Mouse (Mus musculus) CH12.LX (cell line): ENCODE measurements at regions not wholly inside any gene's neighbourhood (a gene's known extent, or its start where the extent isn't known, plus 50 kb on each side); places are given as distances from the start of the nearest gene placed in this dataset.

Experiments
- DNase-seq: peaks from one replicate; pipeline ENCODE4 v3.0.0-alpha.2; 2013; ENCODE audit errors: extremely low read depth
- H3K27ac ChIP-seq: 2 replicates; pipeline ENCODE4 v1.5.1; 2012; ENCODE audit warnings: low read depth, mild to moderate bottlenecking, control low read depth, moderate library complexity; ENCODE audit not compliant: insufficient read depth
- H3K27me3 ChIP-seq: replicated peaks from 2 replicates; pipeline ENCODE3; 2012; ENCODE audit warnings: inconsistent platforms
- H3K36me3 ChIP-seq, 2 experiments: replicated peaks in 1 of 2; 2 replicates each; pipeline versions ENCODE3 to v1.6.1; 2012; ENCODE audit warnings: inconsistent platforms in 1 of 2, low read length in 1 of 2, mild to moderate bottlenecking in 1 of 2, mixed read lengths in 1 of 2, moderate library complexity in 1 of 2; ENCODE audit not compliant: control insufficient read depth in 1 of 2, insufficient read depth in 1 of 2
- H3K4me1 ChIP-seq, 2 experiments: 2 replicates each; pipeline ENCODE4 v1.6.1; 2012; ENCODE audit warnings: inconsistent platforms in 1 of 2, moderate library complexity in 1 of 2; ENCODE audit not compliant: insufficient read depth in 2 of 2, control insufficient read depth in 1 of 2
- H3K4me2 ChIP-seq: 2 replicates; pipeline ENCODE4 v1.6.1; 2012; ENCODE audit warnings: low read depth, mild to moderate bottlenecking, control low read depth; ENCODE audit not compliant: poor library complexity, insufficient read depth, severe bottlenecking
- H3K4me3 ChIP-seq, 3 experiments: fragments of 150-350 bp in 1 of 3; sonication (generic) in 1 of 3; replicated peaks in 1 of 3; 2 replicates each; pipeline versions ENCODE3 to v1.5.1; 2011 to 2012; ENCODE audit warnings: low read depth in 2 of 3, low read length in 2 of 3, mild to moderate bottlenecking in 2 of 3, moderate library complexity in 2 of 3, control low read depth in 1 of 3, improper control_type of control experiment in 1 of 3, inconsistent platforms in 1 of 3, mixed read lengths in 1 of 3; ENCODE audit not compliant: poor library complexity in 1 of 3
- H3K79me2 ChIP-seq: replicated peaks from 2 replicates; pipeline ENCODE4 v1.6.1; 2012; ENCODE audit warnings: mild to moderate bottlenecking, moderate library complexity; ENCODE audit not compliant: control insufficient read depth, poor library complexity, insufficient read depth, severe bottlenecking; ENCODE audit errors: extremely low read depth
- H3K9ac ChIP-seq: 2 replicates; pipeline ENCODE4 v1.6.1; 2012; ENCODE audit warnings: low read depth, mild to moderate bottlenecking, control low read depth, moderate library complexity; ENCODE audit not compliant: insufficient read depth
- H3K9me3 ChIP-seq: replicated peaks from 2 replicates; pipeline ENCODE3; 2012; ENCODE audit warnings: low read length, inconsistent platforms, mixed read lengths
- CHD1 ChIP-seq: IDR thresholded peaks from 2 replicates; pipeline ENCODE4 v1.6.1; 2012; ENCODE audit warnings: low read depth, low read length, improper control_type of control experiment, inconsistent platforms
- CTCF ChIP-seq, 2 experiments: IDR thresholded peaks in 1 of 2; conservative IDR thresholded peaks in 1 of 2; 2 replicates each; pipeline ENCODE4 v1.5.1; 2011 to 2012; ENCODE audit warnings: low read depth in 2 of 2, low read length in 2 of 2, improper control_type of control experiment in 1 of 2, inconsistent platforms in 1 of 2, mild to moderate bottlenecking in 1 of 2, moderate library complexity in 1 of 2
- ELF1 ChIP-seq: IDR thresholded peaks from 2 replicates; pipeline ENCODE4 v1.6.1; 2014; ENCODE audit warnings: low read depth, mild to moderate bottlenecking, inconsistent platforms, low read length, improper control_type of control experiment
- ETS1 ChIP-seq: conservative IDR thresholded peaks from 2 replicates; pipeline ENCODE4 v1.6.1; 2012; ENCODE audit warnings: low read depth, mild to moderate bottlenecking, inconsistent platforms, low read length, improper control_type of control experiment, moderate library complexity
- MAX ChIP-seq: IDR thresholded peaks from 2 replicates; pipeline ENCODE4 v1.6.1; 2011; ENCODE audit warnings: low read length, improper control_type of control experiment
- MEF2A ChIP-seq: IDR thresholded peaks from 2 replicates; pipeline ENCODE4 v1.6.1; 2014; ENCODE audit warnings: low read depth, mild to moderate bottlenecking, inconsistent platforms, low read length, improper control_type of control experiment, borderline replicate concordance
- MYC ChIP-seq: IDR thresholded peaks from 2 replicates; pipeline ENCODE4 v1.6.1; 2011; ENCODE audit warnings: low read depth, mild to moderate bottlenecking, improper control_type of control experiment, low read length
- NELFE ChIP-seq: IDR thresholded peaks from 2 replicates; pipeline ENCODE4 v1.6.1; 2011; ENCODE audit warnings: low read depth, low read length, improper control_type of control experiment
- NRF1 ChIP-seq: IDR thresholded peaks from 2 replicates; pipeline ENCODE4 v1.6.1; 2014; ENCODE audit warnings: low read depth, mild to moderate bottlenecking, inconsistent platforms, low read length, improper control_type of control experiment, moderate library complexity
- RAD21 ChIP-seq: IDR thresholded peaks from 2 replicates; pipeline ENCODE4 v1.6.1; 2011; ENCODE audit warnings: low read depth, mild to moderate bottlenecking, low read length, improper control_type of control experiment, moderate library complexity
- RCOR1 ChIP-seq: conservative IDR thresholded peaks from 2 replicates; pipeline ENCODE4 v1.6.1; 2012; ENCODE audit warnings: low read depth, mild to moderate bottlenecking, inconsistent platforms, low read length, improper control_type of control experiment
- TCF12 ChIP-seq: IDR thresholded peaks from 2 replicates; pipeline ENCODE4 v1.6.1; 2014; ENCODE audit warnings: low read depth, mild to moderate bottlenecking, inconsistent platforms, low read length, improper control_type of control experiment
- USF2 ChIP-seq: conservative IDR thresholded peaks from 2 replicates; pipeline ENCODE4 v1.6.1; 2011; ENCODE audit warnings: low read depth, low read length, improper control_type of control experiment
- ZC3H11A ChIP-seq: IDR thresholded peaks from 2 replicates; pipeline ENCODE4 v1.6.1; 2012; ENCODE audit warnings: low read depth, mild to moderate bottlenecking, inconsistent platforms, low read length, improper control_type of control experiment
- ZNF384 ChIP-seq: IDR thresholded peaks from 2 replicates; pipeline ENCODE4 v1.6.1; 2012; ENCODE audit warnings: low read depth, low read length, improper control_type of control experiment, inconsistent platforms
- dilution Hi-C: fragments of 300-500 bp; cut with MboI; formaldehyde crosslinking; loops from 2 replicates; pipeline ENCODE4 v1.14.3; 2020; ENCODE audit warnings: low sequenced_read_pairs; ENCODE audit not compliant: extremely low pct_unique_long_range_greater_than_20kb, extremely low pct_ligation_motif_present
- in situ Hi-C: fragments of 300-500 bp; cut with MboI; formaldehyde crosslinking; loops from 3 replicates; pipeline ENCODE4 v1.14.3; 2019; ENCODE audit warnings: low sequenced_read_pairs, low pct_ligation_motif_present, low pct_unique_long_range_greater_than_20kb, mixed read lengths

DNA sequence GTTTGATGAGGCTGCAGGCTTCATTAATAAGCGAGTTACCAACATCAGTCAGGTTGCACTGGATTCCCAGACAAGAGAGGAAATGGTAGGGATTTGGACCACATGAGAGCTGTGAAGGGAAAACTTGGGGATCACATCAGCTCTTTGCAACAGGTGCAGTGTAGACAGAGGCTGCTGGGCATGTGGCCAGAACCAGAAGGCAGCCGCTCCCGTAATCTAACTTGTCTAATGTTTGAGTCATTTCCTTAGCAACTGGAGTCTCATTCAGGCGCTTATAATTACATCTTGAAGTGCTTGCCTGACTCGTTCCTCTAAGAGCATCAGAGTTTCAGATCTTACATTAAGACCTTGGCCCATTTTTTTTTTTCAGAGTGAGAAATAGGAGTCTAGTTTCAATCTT lies 587.4 kb downstream of the Rapgef2 start:
- no peaks in the 10 kb centered on the region for H3K36me3 ChIP-seq
- no peak for DNase-seq
- in situ Hi-C loops (no loop called here), dilution Hi-C loops (no loop called here)
- no peak overlapping the region for H3K4me2 ChIP-seq
- no peaks in the 10 kb centered on the region for H3K27me3 ChIP-seq
- H3K4me1 ChIP-seq, result no peaks in the 10 kb centered on the region
- H3K27ac ChIP-seq, result no peak overlapping the region
- TF ChIP-seq USF2 (no peak), NRF1 (no peak), ELF1 (no peak), RAD21 (no peak), MYC (no peak), CTCF (conservative IDR thresholded peaks at IDR 0.05 in 1 of 2, IDR thresholded peaks at IDR 0.05 in 1 of 2; ENCODE audit: low read depth in 2 of 2, low read length in 2 of 2) (no peak), MEF2A (no peak), TCF12 (no peak), NELFE (no peak), MAX (no peak), ZC3H11A (no peak)
- H3K9ac ChIP-seq, result no peak overlapping the region
- H3K79me2 ChIP-seq, result no peaks in the 10 kb centered on the region
- no peak overlapping the region for H3K4me3 ChIP-seq
- H3K9me3 ChIP-seq, result peaks cover 14% of the 10 kb centered on the region

DNA sequence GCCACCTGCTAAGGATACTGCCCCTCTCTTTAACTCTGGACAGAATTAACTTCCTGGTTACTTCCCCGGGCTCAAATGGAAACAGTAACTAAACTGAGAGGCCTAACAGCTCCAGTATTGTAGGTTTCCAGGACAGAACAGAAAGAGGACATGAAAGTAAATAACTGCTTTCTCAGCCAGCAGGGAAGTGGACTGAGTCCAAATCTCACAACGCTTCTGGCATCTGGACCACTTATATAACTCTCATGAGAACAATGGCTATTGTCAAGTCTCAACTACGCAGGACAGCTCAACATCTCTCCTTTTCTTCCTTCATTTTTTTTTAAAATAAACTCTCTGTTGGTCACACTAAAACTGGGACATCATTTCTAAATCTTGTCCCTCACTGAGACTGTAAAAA lies 594.8 kb downstream of the Rapgef2 start:
- dilution Hi-C loops, result no loop called here
- Histone ChIP-seq H3K27me3 (no peaks in the 10 kb centered on the region), H3K4me1 (no peaks in the 10 kb centered on the region), H3K27ac (no peak overlapping the region), H3K36me3 (no peaks in the 10 kb centered on the region), H3K9ac (no peak overlapping the region), H3K4me3 (no peak overlapping the region), H3K4me2 (no peak overlapping the region), H3K79me2 (no peaks in the 10 kb centered on the region), H3K9me3 (peaks cover 29% of the 10 kb centered on the region)
- in situ Hi-C loops, result no loop called here
- no peak for DNase-seq
- no peak for TF ChIP-seq RCOR1

DNA sequence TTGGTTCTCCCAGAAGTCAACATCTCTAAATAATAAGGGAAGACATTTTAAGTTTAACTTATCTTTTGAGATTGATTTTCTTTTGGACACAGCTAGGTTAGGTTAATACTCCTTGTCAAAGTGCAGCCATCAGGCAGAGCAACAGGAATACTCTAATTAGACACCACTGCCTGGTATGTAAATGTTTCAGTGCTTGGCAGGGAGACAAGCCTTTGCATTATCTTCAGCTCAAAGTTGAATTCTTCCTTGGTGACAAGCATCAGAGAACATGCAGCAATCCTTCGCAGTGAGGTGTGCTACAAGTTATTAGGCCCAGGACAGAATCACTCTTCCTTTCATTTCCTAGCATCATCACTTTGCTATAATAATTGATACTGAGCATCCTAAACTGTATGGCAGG lies 608.7 kb downstream of the Rapgef2 start:
- no peak overlapping the region for H3K4me3 ChIP-seq
- no peaks in the 10 kb centered on the region for H3K4me1 ChIP-seq
- H3K9me3 ChIP-seq, result peaks cover 33% of the 10 kb centered on the region
- H3K27ac ChIP-seq, result no peak overlapping the region
- no peaks in the 10 kb centered on the region for H3K36me3 ChIP-seq
- no peak overlapping the region for H3K9ac ChIP-seq
- no peak overlapping the region for H3K4me2 ChIP-seq
- DNase-seq, result no peak
- H3K79me2 ChIP-seq, result no peaks in the 10 kb centered on the region
- dilution Hi-C loops (no loop called here), in situ Hi-C loops (no loop called here)
- TF ChIP-seq ETS1, result no peak
- TF ChIP-seq MAX, result no peak
- no peak for TF ChIP-seq NRF1
- no peak for TF ChIP-seq ZNF384
- no peak for TF ChIP-seq CHD1
- no peaks in the 10 kb centered on the region for H3K27me3 ChIP-seq
